Mouse (Mus musculus) heart, postnatal 36 days (tissue): ENCODE data around the gene Primpol. TPM values are rescaled to one million over a fixed set of nuclear protein-coding genes. Genes with fewer than 3 reads are reported as not detected.
A peak's percentile ranks its signal among the peaks of the same experiment; 100 is the strongest.

Experiments
- DNase-seq, 2 experiments: peaks; one replicate each; pipeline ENCODE4 v3.0.0; 2021 to 2022
- intact Hi-C: fragments of 180-260 bp; cut with DNase I; formaldehyde crosslinking; loops from one replicate; pipeline ENCODE4 v1.15.1; 2025
- total RNA-seq, 2 experiments: library from RNA; stranded (reverse); gene quantifications; 2 replicates each; pipeline ENCODE4 v1.2.3; 2021

Primpol gene
- total RNA-seq, result 1 to 10 TPM; 2.4 to 2.9 TPM

DNA sequence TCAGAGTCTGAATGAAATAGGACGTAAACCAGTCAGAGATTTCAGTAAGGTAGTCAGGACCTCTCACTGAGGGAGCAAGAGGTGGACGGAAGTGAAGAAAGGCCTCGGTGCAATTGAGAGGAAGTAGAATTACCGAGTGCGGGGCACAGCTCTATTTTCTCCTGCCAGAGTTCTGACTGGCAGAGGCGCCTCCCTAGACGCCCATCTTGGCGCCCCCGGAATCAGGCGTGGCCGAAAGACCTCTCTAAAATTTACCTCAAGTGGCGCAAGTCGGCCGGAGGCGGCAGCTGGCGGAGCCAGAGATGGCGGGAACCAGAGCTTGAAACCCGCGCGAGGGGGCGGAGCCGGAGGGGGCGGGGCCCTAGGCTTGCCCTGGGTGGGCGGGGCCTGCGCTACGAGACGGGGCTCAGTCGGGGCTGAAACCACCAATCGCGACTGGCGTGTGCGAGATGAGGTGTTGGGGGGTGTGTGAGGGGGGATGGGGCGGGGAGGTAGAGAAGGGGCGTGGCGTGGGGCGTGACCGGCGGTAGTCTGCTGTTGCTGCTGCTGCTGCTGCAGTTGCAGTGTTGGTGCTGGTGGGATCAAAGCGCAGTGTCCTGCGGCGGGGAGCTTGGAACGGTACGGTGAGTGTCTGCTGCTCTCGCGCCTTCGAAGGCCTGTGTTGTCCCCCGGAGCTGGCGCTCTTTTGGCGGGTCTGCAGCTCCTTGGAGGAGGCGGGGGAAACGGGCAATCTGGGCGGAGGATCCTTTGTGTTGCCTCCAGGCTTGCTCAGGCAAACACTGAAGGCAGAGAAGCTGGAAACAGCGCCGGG, at the start of gene Primpol, which contains the start of gene Casp3:
Primpol (minus strand) TSS at position 334 of the 811 bp plus-strand sequence.
Casp3 (plus strand) TSS at position 413 of the 811 bp plus-strand sequence.
- intact Hi-C loops, result loop anchor here (2.0 to 5.0 kb wide), 2 partner anchors 120 to 146 kb away; partner anchors contain the start of genes Acsl1 and Irf2
- peak; percentile 94 to 96 for DNase-seq

DNA sequence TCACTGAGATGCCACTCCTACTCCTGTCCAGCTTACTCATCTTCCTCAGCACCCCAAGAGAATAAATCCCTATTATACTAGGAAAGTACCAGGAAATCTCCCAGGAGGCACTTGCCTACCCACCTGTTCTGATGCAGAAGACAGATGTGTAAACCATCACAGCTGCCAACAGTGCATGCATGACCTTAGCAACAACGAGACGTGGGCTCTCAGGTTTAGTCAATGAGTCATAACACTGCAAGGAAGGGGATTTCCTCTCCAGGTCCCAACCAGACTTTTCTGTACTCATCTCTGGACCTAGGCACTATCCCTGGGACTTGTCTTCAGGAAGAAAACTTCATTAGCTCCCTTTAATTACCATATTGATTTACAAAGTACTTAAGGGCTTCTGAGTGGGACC, 38.9 kb upstream of the Primpol start:
- no peak for DNase-seq
- intact Hi-C loops, result no loop called here

DNA sequence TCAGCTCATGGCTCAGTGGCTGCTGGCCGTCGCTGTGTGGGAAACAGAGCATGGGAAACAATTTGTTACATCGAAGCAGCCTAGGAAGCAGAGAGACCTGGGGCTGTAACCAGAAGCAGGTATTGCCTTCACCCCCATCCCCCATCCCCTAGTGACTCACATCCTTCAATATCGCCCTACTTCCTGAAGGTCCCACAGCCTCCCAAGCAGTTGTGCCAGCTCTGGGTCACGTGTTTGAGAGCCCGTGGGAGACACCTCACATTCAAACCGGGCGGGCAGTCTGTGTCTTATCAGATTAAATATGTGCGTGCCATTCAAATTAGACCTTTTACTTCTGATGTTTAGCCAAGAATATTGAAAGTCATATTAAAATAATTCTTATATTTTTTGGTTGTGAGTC, 34.9 kb upstream of the Primpol start:
- intact Hi-C loops, result no loop called here
- DNase-seq, result peak in 1 of 2 experiments; percentile 11

DNA sequence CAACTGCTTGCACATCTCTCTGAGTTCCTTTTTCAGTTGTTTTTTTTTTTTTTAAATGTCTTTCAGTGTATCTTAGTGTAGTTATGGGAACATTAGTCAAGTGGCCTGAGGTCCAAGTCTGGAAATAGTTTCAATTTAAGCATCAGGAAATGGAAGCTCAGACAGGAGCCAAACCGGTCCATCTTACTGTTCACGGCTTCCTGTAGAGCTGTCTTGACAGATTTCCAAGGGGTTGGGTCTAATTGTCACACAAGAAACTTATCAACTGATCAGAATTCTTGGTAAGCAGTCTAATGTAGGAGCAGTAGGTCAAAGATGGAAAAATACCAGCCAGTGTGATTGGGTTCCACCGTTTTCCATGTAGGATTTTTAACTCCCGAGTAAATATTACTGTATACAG, 31.4 kb upstream of the Primpol start:
- intact Hi-C loops, result no loop called here

DNA sequence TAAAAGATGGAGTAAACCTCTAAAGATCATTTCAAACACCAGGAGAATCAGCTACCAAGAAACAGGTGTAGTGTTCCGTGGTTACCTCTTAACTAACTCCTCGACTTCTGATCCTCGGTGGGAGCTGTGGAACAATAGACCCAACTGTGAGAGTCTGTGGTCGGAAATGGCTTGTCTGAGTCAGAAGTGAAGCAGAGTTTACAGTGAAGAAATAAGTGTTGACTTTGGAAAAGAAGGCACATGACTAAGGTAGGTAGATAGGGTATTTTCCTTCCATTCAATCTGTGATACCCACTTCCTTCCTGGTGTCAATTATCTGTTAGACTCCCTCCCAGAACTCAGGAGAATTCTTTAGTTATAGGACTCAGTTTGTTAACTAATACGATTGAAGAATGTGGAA, 24.3 kb upstream of the Primpol start:
- intact Hi-C loops, result no loop called here
- no peak for DNase-seq

More for the DNA sequence above, 31.4 kb upstream of the Primpol start:
- DNase-seq, result no peak

DNA sequence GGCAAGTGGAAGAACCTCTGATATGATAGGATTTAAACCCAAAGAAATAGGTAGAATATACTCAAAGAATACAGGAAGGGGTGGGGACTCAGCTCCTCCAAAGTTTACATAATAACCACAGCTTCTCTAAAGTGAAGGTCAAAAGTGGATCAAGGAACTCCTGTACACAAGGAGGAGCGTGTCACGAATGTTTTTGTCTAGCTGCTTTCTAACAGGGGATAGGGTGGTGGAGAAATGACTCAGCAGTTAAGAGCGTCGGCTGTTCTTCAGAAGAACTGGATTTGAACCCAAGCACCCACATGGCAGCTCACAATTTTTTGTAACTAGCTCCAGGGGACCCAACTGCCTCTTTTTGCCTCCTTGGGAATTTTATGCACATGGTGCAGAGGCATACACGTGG, 22.8 kb upstream of the Primpol start:
- no peak for DNase-seq
- intact Hi-C loops, result no loop called here

DNA sequence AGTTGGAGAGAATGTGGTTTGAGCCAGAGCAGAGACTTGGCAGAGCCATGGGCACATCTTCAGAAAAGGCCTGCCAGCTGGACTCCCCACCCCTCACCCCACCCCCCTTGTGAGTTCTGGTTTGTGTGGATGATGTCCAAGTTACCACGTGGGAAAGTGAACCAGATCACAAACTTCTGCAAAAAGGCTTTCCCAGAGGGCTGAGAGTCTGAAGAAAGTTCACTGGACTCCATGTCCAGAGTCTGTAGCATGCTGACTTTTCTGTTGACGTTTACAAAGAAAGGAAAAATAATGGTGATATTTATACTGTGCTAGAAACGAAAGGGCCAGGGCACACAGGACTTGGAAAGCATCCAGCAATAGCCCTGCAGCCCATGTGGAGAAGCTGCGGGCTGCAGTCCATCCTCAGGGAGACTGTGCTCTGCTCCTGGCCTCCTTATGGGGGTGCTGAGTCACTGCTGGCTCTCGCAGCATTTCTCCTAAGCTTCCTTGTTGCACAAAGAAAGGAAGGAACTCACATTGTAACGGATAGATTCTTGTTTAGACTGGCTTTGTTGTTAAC, 22.1 kb upstream of the Primpol start:
- DNase-seq, result peak; percentile 42 to 49
- intact Hi-C loops, result no loop called here

DNA sequence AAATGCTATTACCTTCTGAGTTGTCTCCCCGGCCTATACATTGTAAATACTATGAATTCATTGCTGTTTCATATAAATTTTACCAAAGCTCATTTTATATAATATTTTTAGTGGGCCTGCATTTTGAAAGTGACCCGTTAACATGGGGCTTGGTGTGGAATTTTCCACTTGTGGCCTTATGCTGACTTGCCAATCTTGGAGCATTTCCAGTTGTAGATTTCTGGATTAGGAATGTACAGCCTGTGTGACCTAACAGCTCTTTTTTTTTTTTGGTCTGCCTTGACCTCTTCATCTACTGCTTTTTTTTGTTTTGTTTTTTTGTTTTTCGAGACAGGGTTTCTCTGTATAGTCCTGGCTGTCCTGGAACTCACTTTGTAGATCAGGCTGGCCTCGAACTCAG, 13.9 kb upstream of the Primpol start:
- intact Hi-C loops, result no loop called here
- no peak for DNase-seq

DNA sequence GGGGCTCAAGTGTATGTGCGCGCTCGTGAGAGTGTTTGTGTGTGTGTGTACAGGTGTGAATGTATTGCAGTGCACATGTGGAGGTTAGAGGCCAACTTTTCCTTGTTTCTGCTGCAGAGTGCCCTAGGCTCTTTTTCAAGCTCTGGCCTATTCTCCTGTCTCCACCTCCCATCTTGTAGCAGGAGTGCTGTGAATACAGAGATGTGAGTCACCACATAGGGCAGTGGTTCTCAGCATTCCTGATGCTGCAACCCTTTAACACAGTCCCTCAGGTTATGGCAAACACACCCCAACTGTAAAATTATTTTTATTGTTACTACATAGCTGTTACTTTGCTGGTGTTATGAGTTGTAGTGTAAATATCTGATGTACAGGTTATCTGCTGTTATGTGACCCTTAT, 13.4 kb upstream of the Primpol start:
- intact Hi-C loops, result no loop called here
- DNase-seq, result no peak

DNA sequence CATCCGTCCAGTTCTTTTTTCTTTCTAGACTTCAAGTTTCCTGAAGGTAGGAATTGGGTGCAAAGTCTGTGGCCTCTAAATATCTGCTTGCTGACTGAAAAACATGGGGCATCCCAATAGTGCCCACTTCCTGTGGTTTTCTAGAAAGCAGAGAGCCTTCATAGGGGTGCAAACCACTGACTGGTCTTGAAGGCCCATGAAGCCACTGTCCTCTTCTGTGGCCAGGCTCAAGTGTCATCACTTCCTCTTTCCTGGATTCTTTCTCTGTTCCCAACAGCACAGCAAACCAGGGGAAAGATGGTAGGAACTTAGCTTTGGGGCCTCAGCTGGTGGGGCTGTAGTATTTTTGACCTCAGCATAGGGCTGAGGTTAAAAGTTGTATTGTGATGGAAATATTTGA, 11.6 kb upstream of the Primpol start:
- no peak for DNase-seq
- intact Hi-C loops, result no loop called here

DNA sequence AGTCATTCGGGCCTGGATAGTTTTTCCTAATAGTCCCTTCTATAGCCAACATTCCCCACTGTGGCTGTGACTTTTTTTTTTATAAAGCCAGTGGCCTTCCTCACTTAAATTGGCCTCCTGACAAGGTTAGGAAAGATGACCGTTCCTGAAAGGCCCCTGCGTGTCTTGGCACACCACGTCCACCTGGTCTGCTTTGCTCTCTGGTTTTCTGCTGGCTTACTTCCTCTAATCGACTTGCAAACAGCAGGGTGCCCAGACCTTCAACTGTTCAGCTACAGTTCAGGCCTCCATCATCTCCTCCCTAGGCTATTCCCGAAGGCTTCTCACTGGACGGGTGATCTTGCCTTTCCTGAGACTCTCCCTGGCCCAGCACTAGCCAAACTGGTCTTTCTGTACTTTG, 10.9 kb upstream of the Primpol start:
- no peak for DNase-seq

DNA sequence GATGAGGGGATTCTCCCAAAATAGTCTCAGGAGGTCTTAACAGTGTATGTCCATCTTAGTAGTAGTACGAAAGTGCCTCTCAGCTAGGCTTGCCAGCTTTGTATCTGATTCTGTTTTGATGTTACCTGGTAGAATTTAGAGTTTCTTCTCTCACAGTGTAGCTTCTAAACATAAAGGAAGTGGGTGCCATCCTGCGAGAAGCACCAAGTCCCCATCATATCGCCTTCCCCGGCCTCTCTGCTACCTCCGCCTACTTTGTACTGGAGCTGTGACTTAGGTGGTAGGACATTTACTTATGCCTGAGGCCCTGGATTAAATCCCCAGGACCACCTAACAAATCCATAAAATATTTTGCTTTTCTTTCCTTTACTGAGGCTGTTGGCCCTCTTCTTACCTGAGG, 9.6 kb upstream of the Primpol start:
- DNase-seq, result no peak
- intact Hi-C loops, result no loop called here

More for the DNA sequence above, 10.9 kb upstream of the Primpol start:
- intact Hi-C loops, result no loop called here

DNA sequence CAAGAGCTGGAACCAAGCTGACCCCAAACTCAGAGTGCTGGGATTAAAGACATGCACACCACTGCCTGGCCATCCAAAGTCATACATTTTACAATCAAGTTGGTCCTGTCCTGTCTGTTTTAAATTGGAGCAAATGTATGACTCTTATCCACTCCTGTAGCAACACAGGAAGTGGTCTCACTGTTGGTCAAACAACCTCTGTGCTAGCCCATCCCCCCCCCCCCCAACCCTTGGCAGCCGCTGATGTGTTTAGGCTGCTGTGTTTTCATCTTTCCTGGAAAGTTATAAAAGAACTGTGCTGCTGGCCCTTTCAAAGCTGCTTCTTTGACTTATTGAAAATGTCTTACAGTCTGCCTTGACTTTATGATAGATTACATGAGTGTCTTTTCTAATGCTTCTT, 8.2 kb upstream of the Primpol start:
- DNase-seq, result no peak

DNA sequence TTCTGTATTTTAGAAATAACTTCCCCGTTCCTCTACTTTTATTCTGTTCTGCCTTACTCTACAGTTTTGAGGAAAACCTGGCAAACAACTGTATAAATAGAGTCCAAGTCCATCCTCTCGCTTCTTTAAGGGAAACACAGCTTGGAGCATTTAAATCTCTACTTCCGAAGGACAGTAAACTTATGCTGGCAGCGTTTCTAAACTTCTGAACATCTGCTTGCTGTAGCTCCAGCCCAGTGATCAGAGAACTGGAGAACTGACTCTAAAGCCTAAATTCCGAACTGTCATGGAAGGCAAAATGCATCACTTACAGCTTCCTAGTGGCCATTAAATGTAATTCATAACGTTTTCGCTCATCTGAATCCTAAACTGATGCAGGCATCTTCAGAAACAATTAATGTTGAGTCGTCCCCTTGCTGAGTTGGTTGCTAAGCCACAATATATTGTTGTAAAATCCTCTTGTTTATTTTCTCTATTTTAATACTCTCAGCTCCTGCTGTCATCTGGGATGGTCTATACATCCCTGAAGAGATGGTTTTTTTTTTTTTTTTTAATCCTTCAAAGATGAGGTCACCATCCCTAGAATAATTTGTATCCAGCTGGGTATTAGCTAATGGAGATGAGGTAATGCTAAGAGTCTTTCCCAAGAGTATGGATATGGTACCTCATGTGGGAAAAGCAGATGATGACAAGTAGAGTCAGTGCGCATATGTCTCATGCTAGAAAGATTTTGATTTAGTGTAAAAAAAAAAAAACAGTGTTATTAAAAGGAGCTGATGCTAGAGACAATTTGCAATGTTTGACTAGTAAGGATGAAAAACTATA, 5.6 kb upstream of the Primpol start:
- intact Hi-C loops, result no loop called here
- no peak for DNase-seq

More for the DNA sequence above, 8.2 kb upstream of the Primpol start:
- intact Hi-C loops, result no loop called here

DNA sequence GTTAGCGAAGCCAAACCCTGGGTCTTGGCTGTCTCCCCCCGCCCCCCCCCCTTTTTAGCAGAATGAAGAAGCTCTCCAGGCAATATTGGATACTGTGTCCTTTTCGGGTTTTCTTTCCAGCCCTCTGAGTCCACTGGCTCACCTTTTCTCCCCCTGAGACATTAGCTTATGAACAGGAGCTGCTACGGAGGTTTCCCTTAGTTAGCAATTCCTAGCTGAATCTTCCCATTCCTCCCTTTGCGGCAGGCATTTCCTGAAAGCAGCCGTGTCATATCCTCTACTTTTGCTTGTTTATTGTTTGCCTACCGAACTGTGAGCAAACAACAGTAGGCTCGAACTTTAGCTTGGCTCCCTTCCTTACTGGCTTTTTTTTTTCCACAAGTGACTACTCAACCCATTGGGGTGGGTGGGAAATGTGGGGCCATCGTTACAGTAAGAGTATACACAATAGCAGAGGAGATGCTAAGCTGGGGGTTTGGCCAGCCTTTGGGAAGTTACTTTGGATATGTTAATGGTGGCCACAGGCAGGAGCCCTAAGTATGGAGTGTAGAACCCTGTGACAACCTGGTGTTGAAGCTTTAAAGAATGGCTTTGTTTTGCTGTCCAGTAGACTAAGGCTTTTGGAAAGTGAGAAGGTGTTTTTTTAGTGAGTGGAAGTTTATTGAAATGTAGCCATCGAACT, 1.8 kb upstream of the Primpol start:
- intact Hi-C loops, result loop anchor here (5.0 kb wide), 1 partner anchor 119 kb away; the partner anchor contains the start of gene Irf2
- no peak for DNase-seq

DNA sequence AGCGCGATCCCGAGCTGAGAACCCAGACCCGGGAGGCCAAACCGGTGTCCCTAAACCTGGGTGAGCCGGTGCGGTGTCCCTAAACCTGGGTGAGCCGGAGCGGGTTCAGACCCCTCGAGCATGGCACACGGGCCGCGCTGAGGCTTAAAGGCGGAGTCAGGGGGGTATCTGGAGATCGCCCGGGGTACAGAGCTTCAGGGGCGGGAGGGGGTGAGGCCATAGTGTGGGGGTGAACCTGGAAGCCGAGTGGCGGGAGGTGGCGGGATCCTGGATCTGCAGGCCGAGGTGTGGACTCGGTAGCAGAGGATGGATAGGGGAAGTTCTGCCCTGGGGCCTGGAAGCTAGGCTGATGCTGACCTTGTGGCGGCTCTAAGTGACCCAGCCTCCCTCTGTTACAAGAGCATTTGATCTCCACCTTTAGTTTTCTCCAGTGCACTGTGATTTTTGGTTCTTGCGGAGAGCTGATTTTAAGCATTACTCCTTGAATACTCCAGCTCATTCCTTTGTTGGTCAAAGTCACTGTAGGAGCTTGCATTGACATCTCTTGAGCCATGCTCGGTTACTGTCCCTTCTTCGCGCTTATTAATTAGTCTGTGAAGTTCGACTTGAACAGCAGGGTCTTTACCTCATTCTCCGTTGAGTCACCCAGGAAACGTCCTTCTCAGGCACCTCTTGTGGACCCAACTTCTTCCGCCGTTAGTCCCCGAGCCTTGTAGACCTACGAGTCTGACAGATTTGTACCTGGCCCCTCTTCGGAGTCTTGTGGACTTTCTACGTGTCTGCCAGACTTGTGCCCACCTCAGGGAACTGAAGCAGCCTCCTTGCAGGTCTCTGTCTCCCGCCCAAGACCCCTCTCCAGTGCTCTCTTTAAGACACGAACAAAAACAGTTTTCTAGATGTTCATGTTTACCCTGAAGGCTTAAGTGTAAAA, 943 bp upstream of the Primpol start:
- no peak for DNase-seq
- intact Hi-C loops, result loop anchor here (2.0 to 5.0 kb wide), 2 partner anchors 119 to 147 kb away; partner anchors contain the start of genes Acsl1 and Irf2

DNA sequence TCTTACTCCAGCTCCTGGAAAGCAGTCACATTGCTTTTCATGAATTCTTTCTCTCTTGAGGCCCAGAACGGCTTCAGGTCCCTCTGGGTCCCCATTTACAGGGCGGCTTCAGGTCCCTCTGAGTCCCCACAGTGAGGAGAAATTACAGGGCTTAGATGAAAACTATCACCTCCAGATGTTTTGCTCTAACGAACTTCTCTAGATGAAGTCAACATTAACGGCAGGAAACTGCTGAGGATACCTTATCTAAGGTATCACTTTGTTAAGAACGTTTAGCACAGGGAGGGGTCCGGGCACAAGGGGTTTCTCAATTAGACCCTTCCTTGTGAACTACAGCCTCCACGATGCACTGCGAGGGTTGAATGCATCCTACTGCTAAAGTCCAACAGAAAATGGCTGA, 1.1 kb downstream of the Primpol start:
- no peak for DNase-seq
- intact Hi-C loops, result loop anchor here (2.0 to 5.0 kb wide), 2 partner anchors 121 to 145 kb away; partner anchors contain the start of genes Acsl1 and Irf2

DNA sequence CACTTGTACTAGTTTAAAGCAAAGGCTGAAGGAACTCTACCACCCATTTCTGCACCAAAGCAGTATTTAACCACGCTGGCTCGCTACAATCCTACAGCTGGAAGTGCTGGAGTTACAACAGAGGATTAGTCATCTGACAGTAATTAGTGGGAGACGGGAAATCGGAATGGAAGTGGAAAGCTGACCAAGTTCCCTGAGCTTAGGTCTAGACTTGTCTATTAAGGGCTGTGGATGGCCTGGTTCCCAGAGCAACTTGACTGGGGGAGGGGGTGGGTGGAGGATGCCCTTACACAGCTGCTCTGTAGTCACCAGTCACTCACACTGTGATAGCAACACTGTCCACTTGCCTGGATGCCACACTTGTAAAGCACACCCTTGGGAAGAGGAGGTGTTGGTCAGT, 3.6 kb downstream of the Primpol start:
- DNase-seq, result peak in 1 of 2 experiments; percentile 18
- intact Hi-C loops, result no loop called here

DNA sequence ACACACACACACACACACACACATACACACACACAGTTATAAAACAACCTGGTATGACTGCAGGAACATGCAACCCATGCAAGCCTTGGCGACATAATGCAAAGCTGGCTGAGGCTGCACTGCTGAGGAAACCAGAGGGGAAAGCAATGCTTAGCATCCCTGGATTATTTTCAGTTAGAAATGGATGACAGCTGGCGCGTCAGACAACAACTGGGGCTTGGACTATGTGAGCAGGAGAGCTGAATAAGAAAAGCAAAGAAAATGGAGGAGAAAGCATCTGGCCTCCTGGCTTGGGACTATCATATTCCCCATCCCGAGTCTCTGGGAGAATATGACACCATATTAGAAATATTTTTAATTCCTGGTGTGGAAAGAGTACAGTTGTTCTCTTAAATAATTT, 4.1 kb downstream of the Primpol start:
- intact Hi-C loops, result no loop called here
- peak in 1 of 2 experiments; percentile 19 for DNase-seq
